Mouse (Mus musculus): ENCODE measurements around the gene Slc7a6. TPM values are rescaled to one million over a fixed set of nuclear protein-coding genes. Genes with fewer than 3 reads are reported as not detected.

Slc7a6 gene
- polyA plus RNA-seq, 1 experiment from 2014 or later, result 17.4 TPM

DNA sequence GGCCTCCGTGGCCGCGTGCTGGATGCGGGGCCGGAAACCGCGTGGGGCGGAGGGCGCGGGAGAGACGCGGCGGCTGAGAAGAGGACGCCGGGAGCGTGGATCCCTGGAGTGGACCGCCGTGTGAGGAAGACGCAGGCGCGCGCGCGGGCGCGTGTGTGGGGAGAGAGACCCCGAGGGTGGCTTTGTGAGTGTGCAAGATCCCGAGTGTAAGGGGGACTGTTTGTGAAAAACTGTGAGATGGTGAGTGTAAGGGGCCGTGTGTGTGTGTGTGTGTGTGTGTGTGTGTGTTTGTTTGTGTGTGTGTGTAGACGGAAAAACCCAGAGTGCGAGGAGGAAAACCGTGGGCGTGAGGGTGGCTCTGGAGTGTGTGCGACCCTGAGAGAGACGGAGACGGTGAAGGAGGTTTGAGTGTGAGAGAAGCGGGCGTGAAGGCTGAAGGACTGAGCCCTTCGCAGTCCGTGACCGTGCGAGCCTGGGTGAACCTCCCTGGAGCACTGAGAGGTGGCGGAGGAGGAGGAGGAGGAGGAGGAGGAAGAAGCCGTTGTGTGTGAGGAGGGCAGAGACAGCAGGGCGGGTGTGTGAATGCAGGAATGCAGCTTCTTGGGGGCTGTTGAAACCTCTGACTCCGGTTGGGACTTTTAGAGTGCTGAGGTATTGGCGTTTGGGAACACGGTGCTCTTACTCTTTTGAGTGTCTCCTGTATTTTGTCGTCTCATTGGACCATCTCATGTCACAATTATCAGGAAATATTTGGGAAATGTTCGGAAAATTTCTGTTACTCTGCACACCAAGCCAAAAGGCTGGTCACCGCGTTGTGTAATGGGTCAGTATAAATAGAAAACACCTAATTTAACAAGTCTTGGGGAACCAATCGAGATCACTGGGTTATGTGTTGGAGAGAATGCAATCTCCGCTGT is 618 bp downstream of the Slc7a6 start:
- H3K9me3 ChIP-seq (replicated peaks), result no peaks in the 10 kb centered on the region
- WGBS (ENCODE audit: insufficient replicate concordance), result 1% methylated on average over 54 of the region's 54 CpGs
- H3K27ac ChIP-seq, result peak overlapping the region; percentile 79
- peaks cover 36% of the 10 kb centered on the region for H3K4me1 ChIP-seq
- H3K4me2 ChIP-seq, result peak overlapping the region; percentile 100
- peaks cover 4% of the 10 kb centered on the region for H3K36me3 ChIP-seq
- H3K27me3 ChIP-seq (replicated peaks), result peaks cover 8% of the 10 kb centered on the region; the same call in 1 of the 2 replicates
- peak overlapping the region; percentile 81 for H3K9ac ChIP-seq
- peak overlapping the region; percentile 81 for H3K4me3 ChIP-seq
- peak; percentile 69 for ATAC-seq

DNA sequence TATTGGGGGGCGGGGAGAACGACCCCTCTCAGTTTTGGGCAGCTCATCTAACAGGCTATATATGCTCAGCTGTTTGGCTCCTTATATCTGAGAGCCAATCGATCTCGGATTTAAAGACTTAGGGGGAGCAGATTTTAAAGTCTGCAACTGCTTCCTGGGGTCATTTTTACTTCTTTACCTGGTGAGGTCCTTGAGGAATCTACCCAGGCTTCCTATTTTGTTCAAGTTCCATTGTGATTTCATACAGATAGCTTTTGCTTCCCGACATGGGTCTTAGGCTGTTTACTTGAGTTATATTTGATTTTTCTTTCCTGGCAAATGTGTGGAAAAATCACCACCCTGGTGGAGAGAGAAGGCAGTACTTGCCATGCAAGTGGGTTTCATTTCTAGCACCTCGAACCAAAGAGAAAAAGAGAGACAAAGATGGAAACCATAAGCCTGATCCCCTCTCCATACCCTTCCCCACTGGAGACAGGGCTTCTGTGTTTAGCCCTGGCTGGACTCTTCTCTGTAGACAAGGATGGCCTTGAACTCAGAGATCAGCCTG is 1.4 kb downstream of the Slc7a6 start:
- Histone ChIP-seq H3K36me3 (no peaks in the 10 kb centered on the region), H3K4me3 (peak overlapping the region; percentile 81), H3K9me3 (replicated peaks) (no peaks in the 10 kb centered on the region), H3K27me3 (replicated peaks) (peaks cover 8% of the 10 kb centered on the region; the same call in 1 of the 2 replicates), H3K9ac (peak overlapping the region; percentile 81; the same call in 1 of the 2 replicates), H3K4me2 (peak overlapping the region; percentile 100), H3K4me1 (peaks cover 36% of the 10 kb centered on the region), H3K27ac (no peak overlapping the region)
- no peak for ATAC-seq
- WGBS (ENCODE audit: insufficient replicate concordance), result 26% methylated on average over 6 of the region's 6 CpGs

DNA sequence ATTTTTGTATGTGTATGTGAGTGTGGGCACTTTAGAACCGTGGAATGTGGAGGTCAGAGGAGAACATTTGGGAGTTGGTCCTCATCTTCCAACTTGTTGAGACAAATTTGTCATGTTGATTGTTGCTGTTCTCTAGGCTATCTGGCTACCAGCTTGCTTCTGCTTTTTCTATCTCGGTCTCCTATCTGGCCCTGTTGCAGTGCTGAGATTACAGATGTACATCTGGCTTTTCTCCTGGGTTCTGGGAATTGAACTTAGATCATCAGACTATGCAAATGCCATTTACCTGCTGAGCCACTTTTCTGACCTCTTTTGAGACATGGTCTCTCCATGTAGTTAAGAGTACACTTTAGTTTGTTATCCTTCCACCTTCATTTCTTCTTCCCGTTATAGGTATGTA is 4.9 kb downstream of the Slc7a6 start:
- peaks cover 36% of the 10 kb centered on the region for H3K4me1 ChIP-seq
- no peaks in the 10 kb centered on the region for H3K9me3 ChIP-seq (replicated peaks)
- H3K9ac ChIP-seq, result no peak overlapping the region
- H3K27ac ChIP-seq, result no peak overlapping the region
- 61% methylated on average over 3 of the region's 3 CpGs for WGBS (ENCODE audit: insufficient replicate concordance)
- no peak overlapping the region for H3K4me3 ChIP-seq
- no peaks in the 10 kb centered on the region for H3K36me3 ChIP-seq
- H3K27me3 ChIP-seq (replicated peaks), result no peaks in the 10 kb centered on the region
- no peak overlapping the region for H3K4me2 ChIP-seq
- no peak for ATAC-seq

DNA sequence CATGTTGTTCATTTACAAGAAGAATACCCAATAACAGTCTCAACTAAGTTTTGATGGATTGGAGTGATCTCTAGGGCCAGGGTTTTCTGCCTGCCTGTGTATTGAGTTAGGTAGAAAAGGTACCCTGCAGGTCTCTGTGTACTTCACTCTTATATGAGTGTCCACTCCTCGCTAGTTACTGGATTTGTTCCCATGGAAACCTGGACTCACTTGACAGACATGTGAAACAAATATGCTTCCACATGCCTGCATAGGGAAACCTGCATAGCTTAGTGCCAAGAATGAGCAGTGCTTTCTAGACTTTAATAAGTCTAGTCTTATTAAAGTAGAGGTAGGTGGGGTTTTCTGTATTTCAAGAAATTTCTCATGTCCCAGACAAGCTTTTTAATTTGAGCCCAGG is 8.2 kb downstream of the Slc7a6 start:
- no peak overlapping the region for H3K27ac ChIP-seq
- 56% methylated on average over 1 of the region's 1 CpGs for WGBS (ENCODE audit: insufficient replicate concordance)
- no peak overlapping the region for H3K4me3 ChIP-seq
- ATAC-seq, result no peak
- no peaks in the 10 kb centered on the region for H3K9me3 ChIP-seq (replicated peaks)
- H3K4me2 ChIP-seq, result no peak overlapping the region
- peaks cover 8% of the 10 kb centered on the region; the same call in 1 of the 2 replicates for H3K36me3 ChIP-seq
- H3K27me3 ChIP-seq (replicated peaks), result no peaks in the 10 kb centered on the region
- no peak overlapping the region for H3K9ac ChIP-seq
- peaks cover 19% of the 10 kb centered on the region for H3K4me1 ChIP-seq

DNA sequence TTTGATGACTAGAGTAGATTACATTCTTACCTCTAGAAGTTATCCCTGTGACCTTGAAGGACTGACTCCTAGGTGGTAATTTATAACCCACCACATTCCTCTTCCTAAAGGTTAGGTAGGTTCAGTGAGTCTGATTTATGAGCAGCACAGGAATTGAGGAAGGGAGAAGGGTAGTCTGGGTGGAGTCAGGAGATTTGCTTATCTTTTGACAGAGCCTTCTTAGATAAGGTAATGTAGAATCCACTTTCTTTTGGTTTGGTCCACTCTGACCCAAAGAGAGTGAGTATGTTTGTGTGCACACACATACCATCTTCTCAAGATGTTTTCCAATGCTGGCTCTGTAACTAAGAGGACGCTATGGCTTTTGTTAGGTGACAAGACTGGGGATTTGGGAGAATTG is 8.9 kb downstream of the Slc7a6 start:
- no peak overlapping the region for H3K27ac ChIP-seq
- no peak overlapping the region for H3K9ac ChIP-seq
- H3K27me3 ChIP-seq (replicated peaks), result no peaks in the 10 kb centered on the region
- no peak overlapping the region for H3K4me2 ChIP-seq
- H3K9me3 ChIP-seq (replicated peaks), result no peaks in the 10 kb centered on the region
- no peak overlapping the region for H3K4me3 ChIP-seq
- peaks cover 8% of the 10 kb centered on the region; the same call in 1 of the 2 replicates for H3K36me3 ChIP-seq
- 63% methylated on average over 1 of the region's 1 CpGs for WGBS (ENCODE audit: insufficient replicate concordance)
- no peak for ATAC-seq
- peaks cover 19% of the 10 kb centered on the region for H3K4me1 ChIP-seq

DNA sequence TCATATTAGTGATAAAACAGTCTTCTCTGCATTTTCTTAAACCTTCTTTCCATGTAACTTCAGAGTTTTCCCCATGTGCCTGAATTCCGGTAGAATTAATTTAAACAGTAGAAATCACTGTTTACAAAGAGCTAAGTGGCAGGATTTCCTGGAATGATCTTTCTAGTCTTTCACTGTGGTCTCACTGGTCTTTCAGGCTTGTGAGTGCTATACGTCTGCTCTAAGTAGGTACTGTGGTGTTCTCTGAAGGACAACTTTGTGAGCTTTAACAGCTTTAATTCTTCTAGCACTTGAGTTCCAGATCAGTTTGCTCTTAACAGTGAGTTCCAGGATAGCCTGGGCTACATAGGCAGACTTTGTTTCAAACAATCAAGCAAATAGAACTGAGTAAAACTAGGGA is 9.8 kb downstream of the Slc7a6 start:
- no peaks in the 10 kb centered on the region for H3K9me3 ChIP-seq (replicated peaks)
- 69% methylated on average over 2 of the region's 2 CpGs for WGBS (ENCODE audit: insufficient replicate concordance)
- H3K9ac ChIP-seq, result no peak overlapping the region
- H3K4me2 ChIP-seq, result no peak overlapping the region
- ATAC-seq, result no peak
- H3K4me3 ChIP-seq, result no peak overlapping the region
- H3K27me3 ChIP-seq (replicated peaks), result no peaks in the 10 kb centered on the region
- no peak overlapping the region for H3K27ac ChIP-seq
- H3K36me3 ChIP-seq, result peaks cover 8% of the 10 kb centered on the region; the same call in 1 of the 2 replicates
- H3K4me1 ChIP-seq, result peaks cover 16% of the 10 kb centered on the region

DNA sequence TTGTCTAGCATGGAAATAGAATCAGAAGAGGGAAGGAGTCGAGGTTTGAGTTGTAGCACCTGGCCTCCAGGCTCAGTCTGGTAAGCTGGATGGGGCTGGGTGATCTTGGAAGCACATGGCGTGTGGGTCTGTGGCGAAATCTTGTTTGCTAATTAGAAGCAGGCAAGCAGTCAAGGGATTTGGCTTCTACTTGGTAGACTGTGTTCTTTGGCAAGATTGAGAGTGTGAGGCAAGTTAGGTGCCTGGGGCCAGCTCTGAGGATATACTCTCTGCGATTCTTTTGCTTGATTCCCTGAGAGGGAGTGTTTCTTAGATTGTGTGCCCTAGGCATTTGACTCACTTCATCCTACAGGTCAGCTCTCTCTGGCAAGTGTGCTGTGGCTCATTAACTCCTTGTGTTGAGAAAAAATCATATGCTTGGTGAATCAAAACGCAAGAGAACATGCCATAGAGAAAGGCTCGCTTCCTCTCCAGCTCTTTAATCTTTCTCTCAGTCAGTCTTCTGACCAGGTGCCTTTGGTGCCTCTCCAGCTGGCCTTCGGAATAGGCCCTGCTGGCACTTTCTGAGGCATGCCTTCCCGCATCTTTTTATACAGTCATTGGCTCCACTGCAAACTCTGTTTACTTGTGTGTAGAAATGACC is 17.1 kb downstream of the Slc7a6 start:
- H3K9ac ChIP-seq, result no peak overlapping the region
- no peaks in the 10 kb centered on the region for H3K9me3 ChIP-seq (replicated peaks)
- no peak overlapping the region for H3K27ac ChIP-seq
- H3K4me3 ChIP-seq, result no peak overlapping the region
- H3K4me1 ChIP-seq, result peaks cover 14% of the 10 kb centered on the region; the same call in 1 of the 2 replicates
- 80% methylated on average over 8 of the region's 8 CpGs for WGBS (ENCODE audit: insufficient replicate concordance)
- H3K36me3 ChIP-seq, result peaks cover 20% of the 10 kb centered on the region
- no peak for ATAC-seq
- H3K4me2 ChIP-seq, result no peak overlapping the region
- no peaks in the 10 kb centered on the region; the same call in 1 of the 2 replicates for H3K27me3 ChIP-seq (replicated peaks)

DNA sequence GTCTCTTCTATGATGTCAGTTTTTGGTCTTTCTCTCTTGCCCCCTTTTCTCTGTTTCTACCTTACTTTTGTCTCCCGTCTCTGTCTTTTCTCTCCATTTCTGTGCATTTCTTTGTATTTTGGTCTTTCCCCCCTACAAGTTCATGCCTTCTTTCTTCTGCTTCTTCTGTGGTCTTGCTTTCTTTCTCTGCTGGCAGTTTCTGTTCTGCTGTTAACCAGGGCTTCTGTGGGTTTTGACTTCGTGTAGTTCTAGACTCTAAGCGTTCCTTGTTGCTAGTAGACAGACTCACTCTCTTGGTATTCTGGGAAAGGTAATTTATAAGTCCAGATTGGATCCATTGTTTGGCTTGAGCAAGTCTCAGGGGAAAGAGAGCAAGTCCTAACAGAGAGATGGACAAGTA is 17.7 kb downstream of the Slc7a6 start:
- ATAC-seq, result no peak
- Histone ChIP-seq H3K4me3 (no peak overlapping the region), H3K36me3 (peaks cover 20% of the 10 kb centered on the region), H3K27me3 (replicated peaks) (no peaks in the 10 kb centered on the region; the same call in 1 of the 2 replicates), H3K9me3 (replicated peaks) (no peaks in the 10 kb centered on the region), H3K4me1 (peaks cover 20% of the 10 kb centered on the region), H3K27ac (no peak overlapping the region), H3K4me2 (no peak overlapping the region), H3K9ac (no peak overlapping the region)
- 63% methylated on average over 3 of the region's 3 CpGs for WGBS (ENCODE audit: insufficient replicate concordance)

DNA sequence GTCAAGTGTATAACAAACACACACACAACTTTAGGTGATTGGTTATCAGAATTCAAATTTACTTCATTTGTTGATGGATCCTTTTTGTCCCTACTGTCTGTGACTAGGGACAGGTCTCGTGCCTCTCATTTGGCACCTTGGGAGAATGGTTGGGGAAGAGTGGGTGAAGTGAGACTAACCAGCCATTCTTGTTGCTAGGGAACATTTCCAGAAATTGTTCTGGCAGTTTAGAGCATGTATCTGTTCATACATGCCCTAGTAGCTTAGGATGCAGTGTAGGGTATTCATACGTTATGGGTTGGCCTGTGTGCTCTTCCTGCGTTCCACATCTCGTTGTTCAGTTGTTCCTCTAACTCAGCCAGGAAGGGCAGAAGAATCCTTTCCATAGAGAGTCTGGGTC is 20.5 kb downstream of the Slc7a6 start:
- Histone ChIP-seq H3K4me2 (no peak overlapping the region), H3K27ac (no peak overlapping the region), H3K9me3 (replicated peaks) (no peaks in the 10 kb centered on the region), H3K9ac (no peak overlapping the region), H3K4me3 (no peak overlapping the region), H3K36me3 (peaks cover 41% of the 10 kb centered on the region), H3K4me1 (peaks cover 29% of the 10 kb centered on the region), H3K27me3 (replicated peaks) (peaks cover 11% of the 10 kb centered on the region)
- 87% methylated on average over 4 of the region's 4 CpGs for WGBS (ENCODE audit: insufficient replicate concordance)
- no peak for ATAC-seq

DNA sequence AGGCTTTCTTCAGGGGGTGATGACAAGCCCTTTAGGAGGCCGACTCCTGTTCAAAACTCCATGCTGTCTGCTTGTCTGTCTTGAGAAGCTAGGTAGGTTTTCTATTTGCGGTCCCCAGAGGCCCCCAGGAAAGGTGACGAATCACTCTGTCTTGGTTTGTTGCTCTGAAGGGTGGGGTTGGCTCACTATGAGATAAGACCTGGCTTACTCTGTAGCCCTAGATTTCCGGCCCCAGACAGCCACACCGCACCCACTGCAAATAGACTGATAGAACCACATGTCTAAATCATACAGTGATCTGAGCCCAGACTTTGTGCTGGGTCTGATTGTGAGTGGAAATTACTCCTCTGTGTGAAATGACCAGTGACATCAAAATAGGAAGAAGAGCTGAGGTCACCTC is 23.0 kb downstream of the Slc7a6 start:
- Histone ChIP-seq H3K27ac (no peak overlapping the region), H3K9ac (no peak overlapping the region), H3K4me1 (peaks cover 29% of the 10 kb centered on the region), H3K4me2 (no peak overlapping the region), H3K9me3 (replicated peaks) (no peaks in the 10 kb centered on the region), H3K36me3 (peaks cover 58% of the 10 kb centered on the region), H3K27me3 (replicated peaks) (peaks cover 11% of the 10 kb centered on the region), H3K4me3 (no peak overlapping the region)
- ATAC-seq, result peak; percentile 81
- 21% methylated on average over 5 of the region's 5 CpGs for WGBS (ENCODE audit: insufficient replicate concordance)

DNA sequence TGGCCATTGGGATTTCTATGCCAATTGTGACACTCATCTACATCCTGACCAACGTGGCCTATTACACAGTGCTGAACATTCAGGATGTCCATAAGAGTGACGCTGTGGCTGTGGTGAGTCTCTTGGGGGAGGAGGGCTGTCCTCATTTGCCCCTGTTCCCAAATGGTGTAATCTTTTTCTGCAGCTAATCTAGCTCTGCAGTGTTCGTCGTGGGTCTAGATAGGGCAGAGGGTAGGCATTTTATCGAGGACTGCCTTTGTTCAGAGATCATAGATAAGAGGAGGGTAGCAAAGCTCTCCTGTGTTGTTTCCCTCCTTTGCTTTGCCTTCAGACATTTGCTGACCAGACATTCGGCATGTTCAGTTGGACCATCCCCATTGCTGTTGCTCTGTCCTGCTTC is 24.5 kb downstream of the Slc7a6 start:
- Histone ChIP-seq H3K9ac (no peak overlapping the region), H3K4me2 (no peak overlapping the region), H3K9me3 (replicated peaks) (no peaks in the 10 kb centered on the region), H3K4me1 (peaks cover 17% of the 10 kb centered on the region), H3K4me3 (no peak overlapping the region), H3K27ac (no peak overlapping the region), H3K36me3 (peaks cover 63% of the 10 kb centered on the region), H3K27me3 (replicated peaks) (peaks cover 11% of the 10 kb centered on the region)
- WGBS (ENCODE audit: insufficient replicate concordance), result 35% methylated on average over 6 of the region's 6 CpGs
- no peak for ATAC-seq

DNA sequence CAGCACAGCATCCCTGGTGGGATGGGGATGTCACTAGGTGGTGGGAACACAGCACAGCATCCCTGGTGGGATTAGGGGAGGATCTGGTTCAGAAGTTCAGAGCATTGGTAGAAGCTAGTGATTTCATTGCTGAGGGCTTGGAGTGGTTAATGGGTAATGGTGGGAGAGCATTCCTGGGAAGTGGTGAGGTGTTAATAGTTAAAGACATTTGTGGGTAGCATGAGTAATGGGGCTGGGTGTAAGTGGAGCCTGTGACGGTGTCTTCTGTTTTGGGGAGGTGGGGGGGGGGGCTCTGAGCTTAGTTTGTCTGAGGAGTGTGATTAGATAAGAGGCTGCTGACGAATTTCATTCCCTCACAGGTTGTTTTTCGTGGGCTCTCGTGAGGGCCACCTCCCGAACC is 25.4 kb downstream of the Slc7a6 start:
- 51% methylated on average over 5 of the region's 5 CpGs for WGBS (ENCODE audit: insufficient replicate concordance)
- H3K9me3 ChIP-seq (replicated peaks), result no peaks in the 10 kb centered on the region
- peaks cover 15% of the 10 kb centered on the region for H3K4me1 ChIP-seq
- no peak overlapping the region for H3K4me3 ChIP-seq
- H3K27ac ChIP-seq, result no peak overlapping the region
- peaks cover 67% of the 10 kb centered on the region for H3K36me3 ChIP-seq
- no peak overlapping the region for H3K9ac ChIP-seq
- no peak overlapping the region for H3K4me2 ChIP-seq
- no peak for ATAC-seq
- peaks cover 11% of the 10 kb centered on the region for H3K27me3 ChIP-seq (replicated peaks)
